Mouse (Mus musculus) kidney, postnatal 4 days (tissue): ENCODE results near the gene Rnasel.
"Not testable (repeated sequence)": the region's sequence is repeated elsewhere in the genome, so short reads cannot be mapped to it uniquely, and the experiment has no call there.

Source experiments
- DNase-seq, 2 experiments: peaks; one replicate each; pipeline ENCODE4 v3.0.0; 2021; ENCODE audit warnings: mixed read lengths in 2 of 2

Rnasel gene

GRCm38 (mm10) chr1:153737101-153738085 is 11.8 kb upstream of the Rnasel start:
- no peak for DNase-seq

- no peak for DNase-seq
Observed at GRCm38 (mm10) chr1:153739437-153740015, 9.7 kb upstream of the Rnasel start.

GRCm38 (mm10) chr1:153740145-153740544 is 9.1 kb upstream of the Rnasel start, which contains the start of gene Rgs16:
Gene Rgs16 (plus strand): TSS chr1:153740349.
- peak; percentile 89 to 92 for DNase-seq

- DNase-seq, result no peak
Observed at GRCm38 (mm10) chr1:153740775-153741400, 8.3 kb upstream of the Rnasel start.

- no peak for DNase-seq
Observed at GRCm38 (mm10) chr1:153741551-153742316, 7.5 kb upstream of the Rnasel start.

- DNase-seq, result peak; percentile 93
Observed at GRCm38 (mm10) chr1:153742374-153743155, 6.7 kb upstream of the Rnasel start.

GRCm38 (mm10) chr1:153746119-153746670 is 3.0 kb upstream of the Rnasel start:
- no peak for DNase-seq

GRCm38 (mm10) chr1:153746728-153747127 is 2.5 kb upstream of the Rnasel start:
- DNase-seq, result peak; percentile 81 to 85

- DNase-seq, result no peak
Observed at GRCm38 (mm10) chr1:153747861-153748530, 1.2 kb upstream of the Rnasel start.

GRCm38 (mm10) chr1:153748549-153748948 is 677 bp upstream of the Rnasel start:
- DNase-seq, result peak; percentile 85 to 88

GRCm38 (mm10) chr1:153750054-153750453 is 828 bp downstream of the Rnasel start:
- no peak for DNase-seq

- DNase-seq, result peak; percentile 49 to 62
Observed at GRCm38 (mm10) chr1:153751763-153752301, 2.6 kb downstream of the Rnasel start.

GRCm38 (mm10) chr1:153752521-153752920 is 3.3 kb downstream of the Rnasel start:
- DNase-seq, result no peak

- no peak for DNase-seq
Observed at GRCm38 (mm10) chr1:153753725-153754464, 4.7 kb downstream of the Rnasel start.

- no peak for DNase-seq
Observed at GRCm38 (mm10) chr1:153764136-153764535, 14.9 kb downstream of the Rnasel start.

- no peak for DNase-seq
Observed at GRCm38 (mm10) chr1:153766298-153766697, 17.1 kb downstream of the Rnasel start.

- no peak for DNase-seq
Observed at GRCm38 (mm10) chr1:153767281-153767680, 18.1 kb downstream of the Rnasel start.

- no peak for DNase-seq
Observed at GRCm38 (mm10) chr1:153768465-153768864, 19.2 kb downstream of the Rnasel start.

- DNase-seq, result not testable (repeated sequence)
Observed at GRCm38 (mm10) chr1:153769571-153769970, 20.3 kb downstream of the Rnasel start.
